Mouse (Mus musculus): Measurements from ENCODE around the gene Cck.

Gene Cck

DNA sequence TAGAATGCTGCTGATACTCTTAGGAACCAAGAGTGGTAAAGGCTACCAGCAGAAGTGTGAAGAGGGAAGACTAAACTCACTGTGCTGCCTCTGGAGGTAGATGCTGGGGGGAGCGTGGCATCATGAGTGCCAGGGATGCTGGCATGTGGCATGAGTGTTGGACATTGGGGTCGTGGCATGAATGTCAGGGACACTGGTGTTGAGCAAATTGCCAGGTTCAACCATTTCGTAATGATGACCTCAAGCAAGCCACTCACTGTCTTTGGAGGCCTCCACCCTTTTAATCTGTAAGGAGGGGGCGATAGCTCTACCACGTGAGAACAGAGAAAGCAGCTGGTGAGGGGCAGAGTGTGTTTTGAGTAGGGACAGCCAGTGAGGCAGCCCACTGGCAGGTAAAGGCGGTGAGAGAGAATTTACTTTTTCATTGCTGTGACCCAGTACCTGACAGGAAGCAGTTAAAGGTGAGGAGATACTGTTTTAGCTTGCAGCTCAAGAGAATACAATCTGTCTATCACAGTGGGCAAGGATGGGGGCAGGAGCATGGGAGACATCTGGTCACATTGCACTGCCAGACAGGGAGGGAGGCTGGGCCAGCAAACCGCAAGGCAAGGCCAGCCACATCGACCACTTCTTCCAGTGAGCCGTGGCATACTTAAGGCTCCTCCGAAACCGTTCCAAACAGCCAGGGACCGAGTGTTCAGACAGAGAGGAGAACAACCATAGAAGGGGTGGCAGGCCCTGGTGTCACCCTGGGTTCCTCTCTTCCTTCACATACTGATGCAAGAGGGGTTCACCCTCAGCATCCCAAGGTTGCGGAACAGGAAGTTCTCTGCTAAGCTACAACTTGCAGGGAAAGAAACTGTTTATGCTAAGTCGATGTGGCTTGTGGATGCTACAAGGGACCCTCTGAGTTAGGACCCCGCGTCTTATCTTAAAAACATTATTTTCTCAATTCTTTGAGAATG is 19.7 kb downstream of the Cck start:
- H3K36me3 ChIP-seq (ENCODE audit: insufficient read depth, low read length): peaks cover 33% of the 10 kb centered on the region
- H3K9me3 ChIP-seq (ENCODE audit: low read length): peaks cover 6% of the 10 kb centered on the region
- no peak overlapping the region for H3K4me3 ChIP-seq (replicated peaks; ENCODE audit: low read length)
- H3K27me3 ChIP-seq (ENCODE audit: insufficient read depth, low read length): peaks cover 5% of the 10 kb centered on the region
- TF ChIP-seq NANOG (IDR thresholded peaks at IDR 0.05; ENCODE audit: borderline replicate concordance, low read length) (no peak), CTCF (conservative IDR thresholded peaks at IDR 0.05; ENCODE audit: low read length) (no peak), POU5F1 (IDR thresholded peaks at IDR 0.05; ENCODE audit: borderline replicate concordance, low read length) (no peak)
- H3K4me1 ChIP-seq (replicated peaks; ENCODE audit: low read depth, low read length): peaks cover 28% of the 10 kb centered on the region

DNA sequence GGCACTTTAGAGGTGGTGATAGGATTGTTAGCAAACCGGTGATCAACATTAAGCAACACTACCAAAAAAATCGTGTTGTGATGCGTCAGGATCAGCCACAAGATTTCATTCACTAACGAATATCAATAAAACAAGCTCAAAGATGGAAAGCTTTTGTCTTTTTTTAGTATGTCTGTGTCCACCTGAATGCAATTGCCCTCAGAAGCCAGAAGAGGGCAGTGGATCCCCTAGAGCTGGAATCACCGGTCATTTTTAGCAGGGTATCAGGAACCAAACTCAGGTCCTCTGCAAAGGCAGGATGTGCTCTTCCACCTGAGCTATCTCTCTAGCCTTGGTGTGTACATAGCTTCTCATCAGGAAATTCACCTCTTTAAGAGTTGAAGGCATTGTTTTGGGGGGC is 20.7 kb downstream of the Cck start:
- Histone ChIP-seq H3K9me3 (ENCODE audit: low read length) (peaks cover 4% of the 10 kb centered on the region), H3K36me3 (ENCODE audit: insufficient read depth, low read length) (peaks cover 38% of the 10 kb centered on the region), H3K27me3 (ENCODE audit: insufficient read depth, low read length) (peaks cover 5% of the 10 kb centered on the region), H3K4me1 (replicated peaks; ENCODE audit: low read depth, low read length) (peaks cover 36% of the 10 kb centered on the region), H3K4me3 (replicated peaks; ENCODE audit: low read length) (no peak overlapping the region)
- TF ChIP-seq POU5F1 (IDR thresholded peaks at IDR 0.05; ENCODE audit: borderline replicate concordance, low read length) (no peak), CTCF (conservative IDR thresholded peaks at IDR 0.05; ENCODE audit: low read length) (peak; percentile 79), NANOG (IDR thresholded peaks at IDR 0.05; ENCODE audit: borderline replicate concordance, low read length) (no peak)

GRCm38 (mm10) chr9:121469711-121470110 is 25.8 kb downstream of the Cck start:
- TF ChIP-seq CTCF (conservative IDR thresholded peaks at IDR 0.05; ENCODE audit: low read length) (no peak), NANOG (IDR thresholded peaks at IDR 0.05; ENCODE audit: borderline replicate concordance, low read length) (no peak), POU5F1 (IDR thresholded peaks at IDR 0.05; ENCODE audit: borderline replicate concordance, low read length) (no peak)
- H3K4me3 ChIP-seq (replicated peaks; ENCODE audit: low read length): no peak overlapping the region
- peaks cover 75% of the 10 kb centered on the region for H3K4me1 ChIP-seq (replicated peaks; ENCODE audit: low read depth, low read length)
- no peaks in the 10 kb centered on the region for H3K9me3 ChIP-seq (ENCODE audit: low read length)
- no peaks in the 10 kb centered on the region for H3K27me3 ChIP-seq (ENCODE audit: insufficient read depth, low read length)
- H3K36me3 ChIP-seq (ENCODE audit: insufficient read depth, low read length): peaks cover 74% of the 10 kb centered on the region

GRCm38 (mm10) chr9:121467460-121467859 is 28.0 kb downstream of the Cck start:
- Histone ChIP-seq H3K4me3 (replicated peaks; ENCODE audit: low read length) (peak overlapping the region; percentile 29; the same call in 1 of the 2 replicates), H3K4me1 (replicated peaks; ENCODE audit: low read depth, low read length) (peaks cover 66% of the 10 kb centered on the region), H3K9me3 (ENCODE audit: low read length) (no peaks in the 10 kb centered on the region), H3K27me3 (ENCODE audit: insufficient read depth, low read length) (no peaks in the 10 kb centered on the region), H3K36me3 (ENCODE audit: insufficient read depth, low read length) (peaks cover 77% of the 10 kb centered on the region)
- TF ChIP-seq NANOG (IDR thresholded peaks at IDR 0.05; ENCODE audit: borderline replicate concordance, low read length): no peak
- TF ChIP-seq POU5F1 (IDR thresholded peaks at IDR 0.05; ENCODE audit: borderline replicate concordance, low read length): no peak
- no peak for TF ChIP-seq CTCF (conservative IDR thresholded peaks at IDR 0.05; ENCODE audit: low read length)

GRCm38 (mm10) chr9:121460527-121460926 is 35.0 kb downstream of the Cck start:
- no peaks in the 10 kb centered on the region for H3K27me3 ChIP-seq (ENCODE audit: insufficient read depth, low read length)
- peaks cover 27% of the 10 kb centered on the region for H3K4me1 ChIP-seq (replicated peaks; ENCODE audit: low read depth, low read length)
- H3K4me3 ChIP-seq (replicated peaks; ENCODE audit: low read length): peak overlapping the region; percentile 20
- peaks cover 91% of the 10 kb centered on the region for H3K36me3 ChIP-seq (ENCODE audit: insufficient read depth, low read length)
- TF ChIP-seq POU5F1 (IDR thresholded peaks at IDR 0.05; ENCODE audit: borderline replicate concordance, low read length) (no peak), NANOG (IDR thresholded peaks at IDR 0.05; ENCODE audit: borderline replicate concordance, low read length) (no peak), CTCF (conservative IDR thresholded peaks at IDR 0.05; ENCODE audit: low read length) (no peak)
- no peaks in the 10 kb centered on the region for H3K9me3 ChIP-seq (ENCODE audit: low read length)

DNA sequence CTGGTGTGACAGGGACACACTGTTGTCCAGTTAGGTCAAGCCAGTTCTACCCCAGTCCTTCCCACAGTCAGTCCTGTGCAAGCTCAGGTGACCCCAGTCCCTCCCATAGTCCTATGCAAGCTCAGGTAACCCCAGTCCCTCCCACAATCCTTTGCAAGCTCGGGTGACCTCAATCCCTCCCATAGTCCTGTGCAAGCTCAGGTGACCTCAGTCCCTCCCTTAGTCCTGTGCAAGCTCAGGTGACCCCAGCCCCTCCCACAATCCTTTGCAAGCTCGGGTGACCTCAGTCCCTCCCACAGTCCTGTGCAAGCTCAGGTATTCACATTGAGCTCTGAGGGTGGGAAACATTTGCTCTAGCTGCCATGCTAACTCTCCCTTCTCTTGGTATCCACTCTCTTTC is 35.5 kb downstream of the Cck start:
- Histone ChIP-seq H3K9me3 (ENCODE audit: low read length) (no peaks in the 10 kb centered on the region), H3K4me3 (replicated peaks; ENCODE audit: low read length) (peak overlapping the region; percentile 20), H3K4me1 (replicated peaks; ENCODE audit: low read depth, low read length) (peaks cover 26% of the 10 kb centered on the region), H3K36me3 (ENCODE audit: insufficient read depth, low read length) (peaks cover 92% of the 10 kb centered on the region), H3K27me3 (ENCODE audit: insufficient read depth, low read length) (no peaks in the 10 kb centered on the region)
- TF ChIP-seq NANOG (IDR thresholded peaks at IDR 0.05; ENCODE audit: borderline replicate concordance, low read length): no peak
- TF ChIP-seq CTCF (conservative IDR thresholded peaks at IDR 0.05; ENCODE audit: low read length): no peak
- TF ChIP-seq POU5F1 (IDR thresholded peaks at IDR 0.05; ENCODE audit: borderline replicate concordance, low read length): no peak

DNA sequence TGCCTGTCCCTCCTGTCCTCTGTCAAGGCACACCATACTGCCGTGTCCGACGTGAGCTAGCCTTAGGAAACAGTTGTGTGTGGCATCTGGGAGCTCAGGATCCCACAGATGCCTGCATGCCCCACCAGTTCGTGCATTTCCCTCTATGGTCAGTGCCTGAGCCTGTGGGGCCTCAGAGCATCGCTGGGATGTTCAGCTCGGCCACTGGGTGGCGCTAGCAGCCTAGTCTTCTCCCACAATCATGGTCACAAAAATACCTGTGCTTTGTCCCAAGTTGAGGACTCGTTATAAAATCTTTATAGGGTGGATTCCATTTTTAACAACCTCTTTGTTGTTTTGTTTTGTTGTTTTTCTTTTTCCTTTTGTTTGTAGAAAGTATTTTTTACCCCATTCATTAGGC is 37.0 kb downstream of the Cck start:
- peak; percentile 89 for TF ChIP-seq CTCF (conservative IDR thresholded peaks at IDR 0.05; ENCODE audit: low read length)
- TF ChIP-seq POU5F1 (IDR thresholded peaks at IDR 0.05; ENCODE audit: borderline replicate concordance, low read length): no peak
- Histone ChIP-seq H3K4me3 (replicated peaks; ENCODE audit: low read length) (no peak overlapping the region), H3K9me3 (ENCODE audit: low read length) (no peaks in the 10 kb centered on the region)

GRCm38 (mm10) chr9:121456739-121457515 is 38.6 kb downstream of the Cck start:
- TF ChIP-seq CTCF (conservative IDR thresholded peaks at IDR 0.05; ENCODE audit: low read length): no peak
- Histone ChIP-seq H3K4me1 (replicated peaks; ENCODE audit: low read depth, low read length) (peaks cover 44% of the 10 kb centered on the region), H3K4me3 (replicated peaks; ENCODE audit: low read length) (no peak overlapping the region), H3K27me3 (ENCODE audit: insufficient read depth, low read length) (no peaks in the 10 kb centered on the region), H3K36me3 (ENCODE audit: insufficient read depth, low read length) (peaks cover 96% of the 10 kb centered on the region), H3K9me3 (ENCODE audit: low read length) (no peaks in the 10 kb centered on the region)

More for the DNA sequence above, 37.0 kb downstream of the Cck start:
- Histone ChIP-seq H3K27me3 (ENCODE audit: insufficient read depth, low read length) (no peaks in the 10 kb centered on the region), H3K36me3 (ENCODE audit: insufficient read depth, low read length) (peaks cover 95% of the 10 kb centered on the region), H3K4me1 (replicated peaks; ENCODE audit: low read depth, low read length) (peaks cover 31% of the 10 kb centered on the region)
